Mouse (Mus musculus) forebrain, embryonic 13.5 days (tissue): ENCODE data around the gene Nell2. TPM values are rescaled to one million over a fixed set of nuclear protein-coding genes. Genes with fewer than 3 reads are reported as not detected.
"Not testable (repeated sequence)": the region's sequence is repeated elsewhere in the genome, so short reads cannot be mapped to it uniquely, and the experiment has no call there.

Experiments used
- ATAC-seq: fragments of 200-750 bp; cut with Nextera tagmentation; 2 replicates; pipeline ENCODE4 v1.8.0; 2017
- H3K27ac ChIP-seq: fragments of 300-500 bp; sonication (generic); 2 replicates; pipeline ENCODE4 v1.5.1; 2015; ENCODE audit warnings: inconsistent platforms, mild to moderate bottlenecking, moderate library complexity
- H3K27me3 ChIP-seq: fragments of 300-500 bp; sonication (generic); 2 replicates; pipeline ENCODE4 v1.6.1; 2015; ENCODE audit warnings: mild to moderate bottlenecking, inconsistent platforms
- H3K36me3 ChIP-seq: fragments of 300-500 bp; sonication (generic); 2 replicates; pipeline ENCODE4 v1.6.1; 2015; ENCODE audit warnings: mild to moderate bottlenecking, inconsistent platforms; ENCODE audit not compliant: poor library complexity, severe bottlenecking
- H3K4me1 ChIP-seq: fragments of 300-500 bp; sonication (generic); 2 replicates; pipeline ENCODE4 v1.6.1; 2015; ENCODE audit warnings: inconsistent platforms
- H3K4me2 ChIP-seq: fragments of 300-500 bp; sonication (generic); 2 replicates; pipeline ENCODE4 v1.6.1; 2015; ENCODE audit warnings: inconsistent platforms, mild to moderate bottlenecking, moderate library complexity
- H3K4me3 ChIP-seq: fragments of 300-500 bp; sonication (generic); 2 replicates; pipeline ENCODE4 v1.5.1; 2015; ENCODE audit warnings: mild to moderate bottlenecking, inconsistent platforms
- H3K9ac ChIP-seq: fragments of 300-500 bp; sonication (generic); 2 replicates; pipeline ENCODE4 v1.6.1; 2015; ENCODE audit warnings: mild to moderate bottlenecking, inconsistent platforms
- H3K9me3 ChIP-seq: fragments of 300-500 bp; sonication (generic); replicated peaks from 2 replicates; pipeline ENCODE4 v1.6.1; 2016; ENCODE audit warnings: inconsistent platforms
- WGBS: fragments of 180-500 bp; shearing (Covaris S2); methylation state at CpG from one replicate; pipeline ENCODE4 v1.1.7; 2015; 5-methylcytosine and 5-hydroxymethylcytosine counted together
- polyA plus RNA-seq: library from polyadenylated mRNA; unstranded; fragments of >200 nt; fragmentation: Nextera tagmentation; extraction: Ambion mirVana; gene quantifications from 2 replicates; pipeline ENCODE4 v1.2.1, GENCODE M21; 2015

Gene Nell2
- polyA plus RNA-seq, 1 experiment from 2014 or later, result 124 TPM

GRCm38 (mm10) chr15:95525997-95526396 is 2.4 kb downstream of the Nell2 start:
- Histone ChIP-seq H3K4me1 (peaks cover 23% of the 10 kb centered on the region), H3K27me3 (no peaks in the 10 kb centered on the region), H3K4me2 (peak overlapping the region; percentile 91), H3K36me3 (peaks cover under 1% of the 10 kb centered on the region; the same call in 1 of the 2 replicates), H3K27ac (no peak overlapping the region), H3K9ac (peak overlapping the region; percentile 89; the same call in 1 of the 2 replicates), H3K9me3 (no peaks in the 10 kb centered on the region), H3K4me3 (peak overlapping the region; percentile 75)
- 6% methylated on average over 5 of the region's 5 CpGs for WGBS
- no peak for ATAC-seq

- no peak overlapping the region for H3K27ac ChIP-seq
- no peak for ATAC-seq
- H3K9me3 ChIP-seq, result no peaks in the 10 kb centered on the region
- H3K4me1 ChIP-seq, result no peaks in the 10 kb centered on the region
- H3K4me2 ChIP-seq, result no peak overlapping the region
- no peak overlapping the region for H3K9ac ChIP-seq
- H3K36me3 ChIP-seq, result peaks cover 20% of the 10 kb centered on the region
- WGBS, result 81% methylated on average over 3 of the region's 3 CpGs
- no peak overlapping the region for H3K4me3 ChIP-seq
- H3K27me3 ChIP-seq, result no peaks in the 10 kb centered on the region
These were observed 10.2 kb downstream of the Nell2 start for GRCm38 (mm10) chr15:95518204-95518603.

DNA sequence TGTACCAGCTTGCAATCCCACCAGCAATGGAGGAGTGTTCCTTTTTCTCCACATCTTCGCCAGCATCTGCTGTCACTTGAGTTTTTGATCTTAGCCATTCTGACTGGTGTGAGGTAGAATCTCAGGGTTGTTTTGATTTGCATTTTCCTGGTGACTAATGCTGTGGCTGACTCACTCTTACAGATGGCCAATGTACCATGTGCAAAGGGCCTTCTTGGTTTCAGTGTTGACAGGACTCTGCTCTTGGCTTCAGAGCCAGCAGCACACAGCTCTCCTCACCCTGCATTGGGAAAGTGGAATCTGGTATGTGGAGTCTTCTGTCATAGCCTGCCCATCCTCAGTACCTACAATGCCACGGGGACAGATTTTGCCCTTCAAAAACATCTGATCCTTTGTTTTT is 15.1 kb downstream of the Nell2 start:
- WGBS, result 88% methylated on average over 2 of the region's 2 CpGs

DNA sequence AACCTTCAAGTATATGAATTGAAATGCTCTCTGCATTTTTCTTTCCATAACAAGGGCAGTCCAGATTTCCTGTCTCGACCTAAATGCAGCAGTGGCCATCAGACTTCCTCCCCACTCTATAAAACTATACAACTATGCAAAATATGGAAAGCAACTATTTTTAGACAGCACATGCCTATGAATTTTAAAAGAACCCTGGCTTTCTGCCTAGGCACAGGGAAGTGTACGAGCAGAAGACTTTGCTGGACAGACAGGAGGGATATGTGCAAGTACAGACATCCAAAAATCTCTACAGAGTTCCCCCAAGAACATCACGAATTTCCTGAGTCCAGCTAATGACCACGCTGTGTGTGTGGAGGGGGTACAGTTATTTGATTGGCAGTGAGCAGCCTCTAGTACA is 32.7 kb downstream of the Nell2 start:
- Histone ChIP-seq H3K4me3 (no peak overlapping the region), H3K36me3 (peaks cover 3% of the 10 kb centered on the region; the same call in 1 of the 2 replicates), H3K4me2 (no peak overlapping the region), H3K4me1 (0 out of 2 replicates have a peak, but pooled peaks cover 7% of the 10 kb centered on the region), H3K27ac (no peak overlapping the region), H3K27me3 (no peaks in the 10 kb centered on the region), H3K9ac (no peak overlapping the region), H3K9me3 (no peaks in the 10 kb centered on the region)
- 87% methylated on average over 4 of the region's 4 CpGs for WGBS
- ATAC-seq, result no peak

More for the DNA sequence above, 15.1 kb downstream of the Nell2 start:
- ATAC-seq, H3K27ac ChIP-seq, H3K4me2 ChIP-seq, H3K9me3 ChIP-seq, H3K4me3 ChIP-seq, H3K9ac ChIP-seq, H3K36me3 ChIP-seq, H3K4me1 ChIP-seq, H3K27me3 ChIP-seq: not testable (repeated sequence)

GRCm38 (mm10) chr15:95495193-95495592 is 33.2 kb downstream of the Nell2 start:
- 91% methylated on average over 8 of the region's 8 CpGs for WGBS
- ATAC-seq, result no peak

DNA sequence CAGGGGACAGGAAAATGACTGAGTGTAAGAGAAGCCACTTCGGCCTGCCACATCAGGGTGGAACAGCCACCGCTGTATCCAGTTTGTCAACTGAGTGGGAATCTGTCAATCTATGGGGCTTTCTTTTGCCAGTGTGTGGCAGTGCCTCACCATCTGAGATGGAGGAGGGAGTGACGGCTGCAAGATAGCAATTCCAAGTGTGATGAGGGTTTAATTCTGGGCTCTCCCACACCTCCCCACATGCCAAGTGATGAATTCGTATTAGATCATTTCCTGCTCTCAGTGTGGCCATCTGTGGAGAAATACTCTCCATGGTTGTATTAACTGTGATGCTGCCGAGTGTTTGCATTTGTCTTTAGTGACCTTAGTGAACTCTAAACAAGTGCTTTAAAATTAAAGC is 36.2 kb downstream of the Nell2 start:
- Histone ChIP-seq H3K4me2 (no peak overlapping the region), H3K4me3 (no peak overlapping the region), H3K9ac (no peak overlapping the region), H3K27ac (no peak overlapping the region; the same call in 1 of the 2 replicates), H3K27me3 (no peaks in the 10 kb centered on the region), H3K9me3 (no peaks in the 10 kb centered on the region), H3K36me3 (no peaks in the 10 kb centered on the region), H3K4me1 (peaks cover 20% of the 10 kb centered on the region)
- WGBS, result 71% methylated on average over 5 of the region's 5 CpGs
- ATAC-seq, result 0 out of 2 replicates have a peak, but pooled peaks have one; percentile 30

More at GRCm38 (mm10) chr15:95495193-95495592, 33.2 kb downstream of the Nell2 start:
- Histone ChIP-seq H3K4me2 (no peak overlapping the region), H3K27me3 (no peaks in the 10 kb centered on the region), H3K27ac (no peak overlapping the region), H3K9me3 (no peaks in the 10 kb centered on the region), H3K36me3 (peaks cover 3% of the 10 kb centered on the region; the same call in 1 of the 2 replicates), H3K4me3 (no peak overlapping the region), H3K9ac (no peak overlapping the region), H3K4me1 (0 out of 2 replicates have a peak, but pooled peaks cover 7% of the 10 kb centered on the region)

- no peak overlapping the region for H3K4me2 ChIP-seq
- no peaks in the 10 kb centered on the region for H3K9me3 ChIP-seq
- H3K4me1 ChIP-seq, result peaks cover 20% of the 10 kb centered on the region
- 74% methylated on average over 4 of the region's 4 CpGs for WGBS
- no peak for ATAC-seq
- H3K27me3 ChIP-seq, result no peaks in the 10 kb centered on the region
- H3K27ac ChIP-seq, result no peak overlapping the region
- H3K36me3 ChIP-seq, result no peaks in the 10 kb centered on the region
- H3K4me3 ChIP-seq, result no peak overlapping the region
- no peak overlapping the region for H3K9ac ChIP-seq
These were observed 39.2 kb downstream of the Nell2 start for GRCm38 (mm10) chr15:95489174-95489573.

DNA sequence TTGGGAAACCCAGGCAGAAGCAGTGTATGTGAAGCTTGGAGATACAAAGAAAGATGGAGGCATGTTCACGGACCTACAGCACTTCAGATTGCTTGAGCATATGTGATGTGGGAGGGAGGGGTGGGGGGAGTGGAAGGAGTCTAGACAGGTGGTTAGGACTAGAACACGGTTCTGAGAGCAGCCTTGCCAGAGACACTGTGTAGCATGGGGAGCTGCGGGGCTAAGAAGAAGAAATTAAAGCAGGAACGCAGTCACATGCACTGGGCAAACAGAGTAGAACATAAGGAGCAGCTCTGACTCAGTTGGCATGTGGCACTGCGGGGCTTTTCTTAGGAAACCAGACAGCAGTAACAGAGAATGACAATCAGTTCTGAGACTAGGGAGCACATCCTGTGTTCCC is 40.4 kb downstream of the Nell2 start:
- Histone ChIP-seq H3K4me2 (no peak overlapping the region), H3K27ac (peak overlapping the region; percentile 7; the same call in 1 of the 2 replicates), H3K9me3 (no peaks in the 10 kb centered on the region), H3K36me3 (no peaks in the 10 kb centered on the region), H3K4me1 (peaks cover 20% of the 10 kb centered on the region), H3K27me3 (no peaks in the 10 kb centered on the region), H3K9ac (no peak overlapping the region), H3K4me3 (no peak overlapping the region)
- 90% methylated on average over 5 of the region's 5 CpGs for WGBS
- peak; percentile 73; the same call in 1 of the 2 replicates for ATAC-seq

GRCm38 (mm10) chr15:95482002-95482401 is 46.4 kb downstream of the Nell2 start:
- WGBS, result 51% methylated on average over 9 of the region's 9 CpGs
- H3K9ac ChIP-seq, result no peak overlapping the region

GRCm38 (mm10) chr15:95481585-95481984 is 46.8 kb downstream of the Nell2 start:
- no peaks in the 10 kb centered on the region for H3K27me3 ChIP-seq
- no peak overlapping the region for H3K4me2 ChIP-seq
- no peaks in the 10 kb centered on the region for H3K36me3 ChIP-seq
- H3K4me3 ChIP-seq, result no peak overlapping the region
- no peak for ATAC-seq
- 78% methylated on average over 4 of the region's 4 CpGs for WGBS
- H3K9me3 ChIP-seq, result no peaks in the 10 kb centered on the region
- no peaks in the 10 kb centered on the region for H3K4me1 ChIP-seq
- no peak overlapping the region for H3K27ac ChIP-seq
- no peak overlapping the region for H3K9ac ChIP-seq

More at GRCm38 (mm10) chr15:95482002-95482401, 46.4 kb downstream of the Nell2 start:
- Histone ChIP-seq H3K4me3 (no peak overlapping the region), H3K36me3 (no peaks in the 10 kb centered on the region), H3K4me1 (no peaks in the 10 kb centered on the region), H3K27me3 (no peaks in the 10 kb centered on the region), H3K9me3 (no peaks in the 10 kb centered on the region), H3K27ac (no peak overlapping the region), H3K4me2 (no peak overlapping the region)
- ATAC-seq, result no peak

GRCm38 (mm10) chr15:95476440-95476839 is 51.9 kb downstream of the Nell2 start:
- Histone ChIP-seq H3K4me1 (0 out of 2 replicates have a peak, but pooled peaks cover 2% of the 10 kb centered on the region), H3K36me3 (peaks cover 16% of the 10 kb centered on the region), H3K9me3 (no peaks in the 10 kb centered on the region), H3K27ac (no peak overlapping the region), H3K4me3 (no peak overlapping the region), H3K27me3 (no peaks in the 10 kb centered on the region), H3K4me2 (no peak overlapping the region), H3K9ac (no peak overlapping the region)
- 93% methylated on average over 3 of the region's 3 CpGs for WGBS
- ATAC-seq, result no peak

GRCm38 (mm10) chr15:95473976-95474375 is 54.4 kb downstream of the Nell2 start:
- no peak for ATAC-seq
- WGBS, result 89% methylated on average over 6 of the region's 6 CpGs

GRCm38 (mm10) chr15:95467195-95467594 is 61.2 kb downstream of the Nell2 start:
- Histone ChIP-seq H3K27ac (0 out of 2 replicates have a peak overlapping the region, but pooled peaks have one; percentile 25), H3K9ac (no peak overlapping the region), H3K4me3 (no peak overlapping the region), H3K27me3 (no peaks in the 10 kb centered on the region), H3K4me2 (no peak overlapping the region), H3K4me1 (no peaks in the 10 kb centered on the region), H3K9me3 (no peaks in the 10 kb centered on the region), H3K36me3 (peaks cover 13% of the 10 kb centered on the region)
- no peak for ATAC-seq
- WGBS, result 67% methylated on average over 6 of the region's 6 CpGs

More at GRCm38 (mm10) chr15:95473976-95474375, 54.4 kb downstream of the Nell2 start:
- H3K9ac ChIP-seq, result no peak overlapping the region
- no peak overlapping the region for H3K4me3 ChIP-seq
- no peak overlapping the region for H3K4me2 ChIP-seq
- H3K27me3 ChIP-seq, result no peaks in the 10 kb centered on the region
- H3K36me3 ChIP-seq, result peaks cover 21% of the 10 kb centered on the region
- H3K9me3 ChIP-seq, result no peaks in the 10 kb centered on the region
- H3K4me1 ChIP-seq, result 0 out of 2 replicates have a peak, but pooled peaks cover 2% of the 10 kb centered on the region
- no peak overlapping the region for H3K27ac ChIP-seq
